Mouse (Mus musculus) spleen, adult 2 months (tissue): ENCODE measurements around the gene Itsn1.

Source experiments
- CTCF ChIP-seq: fragments of 200-500 bp; IDR thresholded peaks from 2 replicates; pipeline ENCODE4 v1.5.1; 2011; ENCODE audit warnings: mild to moderate bottlenecking, inconsistent platforms; ENCODE audit not compliant: insufficient read depth, insufficient read length, insufficient replicate concordance; ENCODE audit errors: extremely low read depth
- POLR2A ChIP-seq: fragments of 200-500 bp; IDR thresholded peaks from 2 replicates; pipeline ENCODE4 v1.6.1; 2011; ENCODE audit warnings: low read depth, low read length, inconsistent platforms

DNA sequence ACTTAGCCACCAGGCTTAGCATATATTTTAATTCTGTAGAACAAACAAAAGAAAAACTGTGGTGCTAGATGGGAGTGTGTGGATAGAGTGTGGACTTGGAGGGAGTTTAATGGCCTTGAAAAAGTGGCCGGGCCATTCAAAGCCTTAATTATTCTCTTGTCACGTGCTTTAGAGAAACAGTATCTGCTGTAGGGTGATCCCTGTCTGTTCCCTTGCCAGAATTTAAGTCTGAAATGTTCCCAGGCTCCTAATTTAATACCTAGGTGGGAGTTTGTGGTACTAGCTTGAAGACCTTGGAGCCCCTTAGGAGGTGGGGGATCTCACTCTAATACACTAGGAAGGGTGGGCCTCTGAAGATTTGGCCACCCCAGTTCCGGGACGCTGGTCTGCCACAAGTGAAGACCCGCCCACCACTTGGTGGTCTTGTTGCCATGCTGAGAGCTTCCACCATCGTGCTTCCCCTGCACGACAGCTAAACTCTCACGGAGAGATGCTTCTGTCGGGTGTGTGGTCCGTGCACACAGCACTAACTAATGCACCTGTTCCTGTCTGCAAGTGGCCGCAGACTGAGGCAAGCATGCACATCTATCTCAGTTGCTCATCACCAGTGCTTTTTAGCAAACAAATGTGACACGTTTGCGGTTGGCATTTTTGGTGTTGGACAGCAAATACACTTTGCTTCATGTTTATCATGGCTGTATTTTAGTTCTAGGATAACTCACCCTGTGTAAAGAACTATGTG, 22.7 kb downstream of the Itsn1 start:
- TF ChIP-seq CTCF (no peak), POLR2A (no peak)
